Mouse (Mus musculus): ENCODE data around the gene Alox5.

The Alox5 gene

DNA sequence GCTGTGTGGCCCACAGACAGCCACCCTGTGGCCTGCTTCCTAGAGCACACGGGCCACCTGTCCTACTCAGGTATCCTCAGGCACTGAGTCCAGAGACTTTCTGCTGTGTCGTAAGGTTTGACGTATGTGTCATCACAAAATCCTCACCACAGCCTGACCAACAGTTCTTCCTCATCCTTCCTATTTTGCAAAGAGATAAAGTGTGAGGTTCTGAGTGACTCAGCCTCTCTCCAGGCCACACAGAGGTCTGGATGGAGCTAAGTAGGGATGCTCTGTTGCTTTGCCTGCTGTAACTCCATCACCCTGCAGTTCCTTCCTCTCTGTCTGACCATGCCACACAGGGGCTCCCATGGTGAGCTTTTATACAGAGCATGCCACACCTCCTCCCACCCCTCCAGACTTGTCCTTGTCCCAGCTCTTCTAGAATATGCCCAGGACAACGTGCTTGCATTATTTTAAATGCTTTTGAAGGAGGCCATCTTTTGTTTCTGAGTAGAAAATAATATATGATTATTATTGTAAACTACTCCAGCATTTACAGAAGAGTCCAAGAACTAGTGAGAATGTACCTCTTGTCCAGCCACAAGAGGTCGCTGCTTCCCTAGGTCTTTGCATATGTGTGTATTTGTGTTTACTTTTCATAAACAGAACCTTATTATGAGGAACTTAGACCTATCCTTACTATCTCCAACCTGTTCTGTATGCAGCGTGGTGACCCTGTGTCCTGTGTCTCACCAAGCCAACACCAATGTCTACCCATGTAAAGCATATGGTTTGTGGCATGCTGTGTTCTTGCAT lies 43.3 kb downstream of the Alox5 start:
- DNase-seq: no peak

DNA sequence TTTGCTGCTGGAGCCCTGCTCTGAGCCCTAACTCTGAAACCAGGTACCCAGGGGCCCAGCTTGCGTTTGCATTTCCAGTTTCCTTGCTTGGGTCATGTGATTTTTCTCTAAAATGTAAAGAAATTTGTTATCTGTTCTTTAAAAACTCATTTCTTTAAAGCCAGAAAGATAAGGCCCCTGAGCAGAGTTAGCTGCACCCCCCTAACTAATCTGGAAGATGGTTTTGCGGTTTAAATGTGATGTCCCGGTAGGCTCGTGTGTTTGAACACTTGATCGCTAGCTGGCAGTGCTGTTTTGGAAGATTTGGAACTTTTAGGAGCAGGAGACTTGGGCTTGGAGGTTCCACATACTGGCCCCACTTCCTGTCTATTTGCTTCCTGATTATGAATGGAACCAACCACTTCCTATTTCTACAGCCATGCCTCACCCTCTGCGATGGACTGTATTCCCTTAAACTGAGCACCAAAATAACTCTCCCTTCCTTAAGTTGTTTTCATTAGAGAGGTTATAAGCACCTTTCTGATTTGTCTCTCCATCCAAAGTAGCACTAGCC lies 44.9 kb downstream of the Alox5 start:
- DNase-seq: no peak

DNA sequence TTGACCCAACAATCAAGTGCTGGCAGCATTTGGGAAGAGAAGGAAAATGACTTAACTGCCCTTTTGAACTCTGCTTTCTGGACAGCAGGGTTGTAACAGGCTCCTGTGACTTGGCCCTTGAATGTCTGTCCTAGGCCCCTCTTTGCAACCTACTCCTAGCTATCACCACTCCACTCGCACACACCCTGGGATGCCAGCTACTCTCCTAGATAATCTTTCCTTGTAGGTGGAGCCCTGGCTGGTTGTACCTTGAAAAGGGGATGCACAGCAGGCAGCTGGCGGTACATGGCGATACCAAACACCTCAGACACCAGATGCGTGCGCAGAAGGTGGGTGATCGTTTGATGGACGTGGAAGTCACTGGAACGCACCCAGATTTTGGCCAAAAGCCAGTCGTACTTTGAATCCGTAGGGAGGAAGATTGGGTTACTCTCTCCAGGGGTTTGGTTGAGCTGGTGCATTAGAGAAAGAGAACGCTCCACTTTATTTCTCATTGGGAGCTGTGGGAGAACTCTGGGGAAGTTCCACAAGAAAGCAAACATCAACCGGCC lies 45.8 kb downstream of the Alox5 start:
- no peak for DNase-seq

DNA sequence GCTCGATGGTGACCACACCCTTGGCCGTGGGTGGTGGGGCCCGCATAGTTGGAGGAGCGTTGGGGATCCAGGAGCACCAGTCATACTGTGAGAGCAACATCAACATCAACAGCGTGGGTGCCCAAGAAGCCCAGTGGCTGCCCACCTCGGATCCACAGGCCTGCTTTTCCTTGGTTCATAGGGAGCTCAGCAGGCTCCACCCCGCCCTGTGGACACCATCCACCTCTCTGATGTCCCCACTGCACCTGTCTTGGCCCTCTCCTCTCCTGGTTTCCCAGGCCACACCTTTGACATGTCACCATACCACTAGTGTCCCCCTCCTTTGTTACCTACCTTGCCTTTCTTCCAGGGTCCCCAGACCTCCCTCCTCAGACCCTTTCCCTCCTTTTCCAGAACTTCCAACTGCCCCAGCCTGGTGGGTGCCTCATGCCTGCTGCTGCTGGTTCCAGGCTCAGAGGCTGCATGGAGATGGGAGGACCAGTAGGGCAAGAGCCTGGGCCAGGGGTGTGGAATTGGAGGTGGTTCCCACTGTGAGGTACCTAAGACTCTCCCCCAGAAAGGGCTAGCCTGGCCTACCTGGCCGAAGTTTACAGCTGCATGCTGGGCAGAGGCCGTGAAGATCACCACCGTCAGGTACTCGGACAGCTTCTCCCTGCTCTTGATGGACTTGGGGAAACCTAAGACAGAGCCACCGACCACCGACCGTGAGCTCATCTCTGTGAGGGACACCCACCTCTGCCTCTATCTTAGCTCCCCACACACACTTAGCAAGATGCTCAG lies 48.2 kb downstream of the Alox5 start:
- DNase-seq: no peak

DNA sequence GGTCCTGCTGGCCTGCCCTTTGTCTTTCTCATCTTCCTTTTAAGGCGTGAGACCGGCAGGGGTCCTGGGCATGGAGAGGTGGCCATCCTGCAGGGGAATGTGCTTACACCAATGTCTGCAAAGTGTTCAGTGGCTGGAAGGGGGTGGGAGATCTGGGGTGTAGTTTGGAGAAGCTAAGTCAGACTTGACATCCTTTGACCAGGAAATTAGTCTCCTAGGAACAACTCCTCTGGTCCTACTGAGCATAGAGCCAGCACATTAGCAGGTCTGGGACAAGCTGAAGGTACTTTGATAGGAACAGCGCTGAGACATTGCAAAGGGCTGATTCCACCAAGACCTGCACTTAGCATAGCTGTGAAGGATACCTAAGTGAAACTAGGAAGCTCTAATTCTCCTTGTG lies 49.3 kb downstream of the Alox5 start:
- DNase-seq: no peak

DNA sequence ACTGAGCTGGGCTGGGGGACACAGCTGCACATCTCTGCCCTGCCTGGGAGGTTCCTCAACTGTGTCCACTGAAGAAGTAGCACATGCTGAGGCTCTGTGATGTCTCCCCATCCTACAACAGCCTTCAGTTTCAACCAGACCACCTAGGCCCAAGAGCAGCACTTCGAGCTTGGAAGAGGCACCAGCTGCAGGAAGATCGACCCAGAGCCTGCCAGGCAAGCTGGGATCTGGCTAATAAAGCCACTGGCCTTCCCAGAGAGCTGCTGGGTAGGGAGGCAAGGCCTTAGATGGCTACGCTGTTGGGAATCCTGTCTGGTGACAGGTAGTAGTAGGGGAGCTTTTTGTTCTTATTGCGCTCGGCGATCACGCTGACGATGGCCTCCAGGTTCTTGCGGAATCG lies 50.5 kb downstream of the Alox5 start:
- no peak for DNase-seq

DNA sequence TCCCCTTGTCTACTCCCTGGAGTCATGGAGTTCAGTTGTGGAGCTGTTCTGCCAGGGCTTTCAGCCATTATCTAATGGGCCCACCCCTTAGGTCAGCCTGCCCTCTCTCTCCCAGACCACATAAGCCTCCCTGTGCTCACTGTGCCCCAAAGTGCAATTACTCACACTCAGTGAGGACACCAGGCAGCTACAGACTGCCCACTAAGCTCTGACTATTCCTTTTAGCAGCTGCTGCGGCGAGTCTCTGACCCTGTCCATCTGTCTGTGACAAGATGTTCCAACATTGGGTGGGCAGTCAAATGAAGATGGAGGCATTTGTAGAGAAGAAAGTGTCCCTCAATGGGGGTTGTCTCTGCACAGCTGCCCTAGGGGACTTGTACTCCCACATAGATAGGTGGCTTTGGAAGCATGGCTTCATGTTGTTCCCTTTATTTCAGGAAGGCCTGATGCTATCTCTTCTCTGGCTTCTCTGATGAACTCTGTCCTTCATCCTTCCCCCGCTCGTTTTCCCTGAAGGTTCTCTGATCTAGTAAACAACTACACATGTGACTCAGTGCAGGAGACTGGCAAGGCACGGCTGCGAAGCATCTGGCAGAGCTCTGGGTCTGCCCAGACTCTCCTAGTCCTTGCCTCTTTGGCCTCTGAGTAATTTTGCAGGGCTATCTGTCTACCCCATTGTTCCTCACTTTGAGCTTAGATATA lies 52.9 kb downstream of the Alox5 start:
- DNase-seq: no peak

DNA sequence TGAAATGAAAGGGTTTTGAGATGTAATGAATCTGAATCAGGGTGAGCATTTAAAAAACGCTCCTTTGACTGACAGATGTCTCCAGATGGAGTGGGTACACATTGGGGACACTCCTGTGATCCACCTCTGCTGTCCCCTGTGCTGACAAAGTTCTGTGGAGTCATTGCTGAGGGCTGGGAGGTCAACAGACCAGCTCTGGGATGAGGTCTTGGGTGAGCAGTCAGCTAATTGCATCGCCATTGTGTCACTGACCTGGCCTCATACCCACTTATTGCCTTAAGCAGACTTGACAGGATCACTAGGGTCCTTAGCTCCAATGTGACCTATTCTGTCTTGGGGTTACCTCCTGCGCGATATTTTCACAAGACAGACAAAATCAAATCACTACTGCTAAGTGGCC lies 53.8 kb downstream of the Alox5 start:
- no peak for DNase-seq

DNA sequence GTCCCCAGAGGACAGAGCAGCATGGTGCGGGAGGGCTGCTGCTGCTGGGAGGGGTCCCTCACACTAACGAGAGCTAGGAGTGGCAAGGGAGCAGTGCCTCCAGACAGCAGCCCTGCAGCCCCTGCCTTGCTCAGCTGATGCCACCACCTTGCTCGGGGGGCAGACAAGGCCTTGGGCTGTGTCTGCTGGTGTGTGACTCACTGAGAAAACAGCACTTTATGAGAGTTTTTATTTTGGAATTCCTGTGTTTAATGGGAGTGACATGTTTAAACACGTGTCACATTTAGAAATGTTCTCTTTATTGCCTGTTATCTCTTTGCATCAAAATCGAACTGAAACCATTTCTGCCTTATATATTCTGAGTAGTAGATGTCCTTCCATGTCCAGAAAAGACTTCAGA lies 54.3 kb downstream of the Alox5 start:
- no peak for DNase-seq

DNA sequence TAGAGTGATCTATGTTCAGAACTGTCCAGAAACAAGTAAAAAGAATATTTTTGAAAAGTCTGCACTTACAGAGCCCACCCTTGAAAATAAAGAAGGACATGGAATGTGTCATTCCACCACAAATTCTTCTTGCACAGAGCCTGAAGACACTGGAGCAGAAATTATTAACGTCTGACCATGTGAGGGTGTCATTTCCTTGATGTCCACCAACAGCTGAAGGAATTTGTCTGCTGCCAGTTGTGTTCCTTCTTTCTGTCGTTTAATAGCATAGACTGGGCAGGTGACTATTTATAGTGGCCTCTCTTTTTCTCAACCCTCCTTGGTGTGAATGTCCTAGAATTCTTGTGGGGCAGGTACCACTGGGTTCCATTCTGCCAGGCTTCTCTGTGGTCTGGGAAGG lies 54.8 kb downstream of the Alox5 start:
- no peak for DNase-seq

DNA sequence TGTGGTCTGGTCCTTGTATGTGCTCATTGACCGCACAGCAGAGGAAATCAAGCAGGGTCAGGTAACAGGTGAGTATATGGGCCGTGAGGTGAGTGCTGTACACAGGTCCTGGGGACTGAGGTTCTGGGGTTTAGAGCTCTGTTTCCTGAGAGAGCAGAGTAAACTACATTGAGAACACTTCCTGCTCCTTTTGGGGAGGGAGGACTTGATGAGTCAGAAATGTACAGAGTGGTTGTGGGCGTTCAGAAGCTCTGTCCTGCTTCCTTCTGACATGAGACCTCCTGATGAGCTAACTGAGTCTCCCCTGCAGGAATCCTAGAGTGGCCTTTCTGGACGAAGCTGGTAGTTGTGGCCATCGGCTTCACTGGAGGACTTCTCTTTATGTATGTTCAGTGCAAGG lies 55.3 kb downstream of the Alox5 start:
- no peak for DNase-seq

DNA sequence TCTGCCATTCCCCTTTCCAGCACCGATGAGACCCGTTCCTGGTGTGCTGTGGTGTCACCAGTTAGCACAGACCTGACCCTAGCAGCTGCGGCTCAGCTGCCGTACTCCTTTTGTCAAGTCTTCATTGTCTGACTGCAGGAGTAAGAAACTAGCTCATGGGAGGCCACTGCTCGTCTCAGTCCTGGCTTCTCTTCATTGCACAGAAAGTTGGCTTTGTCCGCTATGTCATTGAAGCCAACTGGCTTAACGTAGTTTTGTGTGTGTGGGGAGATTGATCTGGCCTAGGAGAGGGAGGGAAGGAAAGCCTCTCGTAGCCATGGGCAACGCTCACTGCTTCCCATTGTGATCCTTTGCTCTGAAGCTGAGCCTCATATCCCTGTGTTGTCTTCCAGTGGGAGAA lies 55.7 kb downstream of the Alox5 start:
- no peak for DNase-seq

DNA sequence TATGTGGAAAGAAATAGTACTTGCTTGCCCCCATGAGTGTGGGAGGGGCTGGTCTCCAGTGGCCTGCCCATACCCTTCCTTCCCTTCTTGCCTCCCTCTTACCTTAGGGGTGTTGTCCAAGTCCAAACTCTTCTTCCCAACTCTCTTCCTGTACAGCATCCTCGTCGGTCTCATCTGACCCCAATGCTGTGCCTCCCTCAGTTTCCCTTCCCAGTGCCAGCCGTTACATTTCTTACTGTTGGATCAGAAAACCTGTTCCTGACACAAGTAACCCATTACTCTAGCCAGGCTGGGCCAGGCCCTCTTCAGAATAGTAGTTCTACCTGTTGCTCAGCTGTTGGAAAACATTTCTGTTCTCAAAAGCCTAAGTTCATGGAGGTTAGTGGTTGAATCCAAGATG lies 58.6 kb downstream of the Alox5 start:
- DNase-seq: no peak

DNA sequence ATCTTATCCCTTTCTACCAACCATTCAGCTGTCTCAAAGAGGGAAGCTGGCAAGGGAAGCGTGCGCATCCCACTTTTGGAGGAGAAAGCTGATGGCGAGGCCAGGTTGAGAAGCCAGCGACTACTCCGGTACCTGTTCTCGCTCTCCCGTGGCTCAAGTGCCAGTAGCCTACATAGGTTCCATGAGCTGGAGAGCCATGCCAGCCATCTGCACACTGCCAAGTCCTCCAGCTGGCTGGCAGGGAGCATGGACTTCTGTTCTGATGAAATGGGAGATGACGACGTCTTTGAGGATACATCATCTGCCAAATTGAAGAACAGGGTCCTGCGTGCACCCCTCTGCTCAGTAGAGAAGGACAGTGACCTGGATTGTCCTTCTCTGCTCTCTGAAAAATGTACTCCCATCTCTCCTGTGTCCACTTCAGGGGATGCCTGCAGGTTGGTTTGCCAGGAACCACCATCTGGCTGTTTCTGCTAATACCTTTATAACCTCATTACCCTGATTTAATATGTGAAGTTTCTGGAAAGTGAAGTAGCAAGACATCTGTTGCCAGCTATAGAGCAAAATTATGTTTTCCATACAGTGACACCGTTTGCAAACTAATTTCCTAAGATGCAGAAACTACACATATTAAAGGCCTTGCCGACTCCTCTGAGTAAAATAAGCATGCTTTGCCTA lies 59.1 kb downstream of the Alox5 start:
- DNase-seq: no peak

DNA sequence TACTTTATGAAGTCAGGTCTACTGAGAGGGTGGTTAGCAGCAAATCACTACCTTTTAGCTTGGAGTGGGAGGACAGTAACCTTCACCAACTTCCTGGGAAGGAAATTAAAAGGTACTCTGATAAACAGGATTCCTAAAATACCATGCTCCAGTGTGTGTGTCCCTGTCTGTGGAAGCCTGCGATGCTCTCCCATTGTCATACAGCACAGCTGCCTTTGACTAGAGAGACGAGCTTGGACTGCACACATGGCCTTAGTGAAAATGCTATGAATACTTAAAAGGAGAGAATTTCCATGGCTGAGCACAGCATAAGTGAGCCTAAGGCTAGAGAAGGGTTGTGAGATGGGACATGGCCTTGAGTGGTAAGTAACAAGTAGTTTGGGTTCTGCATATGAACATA lies 62.8 kb downstream of the Alox5 start:
- no peak for DNase-seq

DNA sequence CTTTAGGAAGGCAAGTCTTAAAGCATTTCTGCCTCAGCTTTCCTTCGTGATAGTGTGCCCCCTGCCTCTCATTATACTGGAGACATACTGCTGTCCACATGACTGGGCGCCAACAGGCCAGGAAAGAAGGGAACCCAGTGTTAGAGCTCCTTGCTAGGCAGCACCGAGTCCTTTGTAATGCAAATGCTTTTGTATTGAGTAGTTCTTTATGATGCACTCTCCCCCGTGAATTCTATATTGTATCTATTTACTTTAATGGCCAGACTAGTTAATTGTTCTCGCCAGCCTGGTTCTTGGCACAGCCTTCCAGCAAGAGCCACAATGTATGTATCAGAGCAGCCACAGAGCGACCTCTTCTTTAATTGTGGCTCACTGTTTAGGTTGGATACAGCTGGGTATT lies 63.4 kb downstream of the Alox5 start:
- no peak for DNase-seq

DNA sequence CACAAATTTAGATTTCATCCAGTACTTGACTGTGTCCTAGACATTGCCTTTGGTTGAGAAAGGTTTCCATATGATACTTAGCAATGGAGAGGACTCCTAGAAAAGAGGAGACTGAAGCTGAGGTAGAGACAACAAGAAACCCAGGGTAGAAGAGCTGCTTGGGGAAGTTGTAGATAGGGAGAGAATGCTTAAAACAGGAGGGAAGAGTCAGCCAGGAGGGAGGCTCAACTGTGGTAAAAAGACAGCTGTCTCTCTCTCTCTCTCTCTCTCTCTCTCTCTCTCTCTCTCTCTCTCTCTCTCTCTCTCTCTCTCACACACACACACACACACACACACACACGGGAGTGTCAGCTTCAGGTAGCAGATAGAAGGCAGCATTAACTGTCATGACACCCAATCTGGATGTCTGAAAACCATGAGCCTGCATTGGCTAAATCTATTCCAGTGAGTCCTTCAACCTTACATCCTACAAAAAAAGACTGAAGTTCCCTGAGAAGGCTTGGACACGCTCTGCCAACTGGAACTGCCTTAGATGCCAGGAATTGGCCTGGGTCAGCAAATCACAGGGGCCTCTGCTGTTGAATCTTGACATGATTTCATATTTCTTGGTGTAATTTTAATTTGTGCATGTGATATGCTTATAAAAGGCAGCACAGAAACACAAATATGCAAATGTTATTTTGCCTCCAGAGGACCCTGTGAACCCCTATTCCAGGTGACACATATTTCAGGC lies 65.9 kb downstream of the Alox5 start:
- DNase-seq: no peak

DNA sequence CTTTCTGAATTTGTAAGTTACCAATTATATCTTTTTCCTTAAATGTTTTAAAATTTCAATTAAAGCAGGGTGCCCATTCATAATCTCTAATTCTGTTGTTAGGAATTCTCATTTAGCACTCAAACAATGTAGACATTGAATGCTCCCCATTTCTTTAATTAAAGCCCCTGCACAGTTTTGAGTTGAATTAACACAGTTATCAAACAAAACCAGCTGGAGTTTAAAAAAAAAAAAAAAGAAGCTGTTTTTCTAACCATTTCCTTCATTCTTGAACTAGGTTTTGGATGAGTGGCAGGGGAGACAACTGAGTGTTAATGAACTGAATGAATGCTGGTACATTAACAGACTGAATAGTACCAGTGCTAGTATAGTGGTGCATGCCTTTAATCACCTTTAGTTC lies 71.5 kb downstream of the Alox5 start:
- no peak for DNase-seq

DNA sequence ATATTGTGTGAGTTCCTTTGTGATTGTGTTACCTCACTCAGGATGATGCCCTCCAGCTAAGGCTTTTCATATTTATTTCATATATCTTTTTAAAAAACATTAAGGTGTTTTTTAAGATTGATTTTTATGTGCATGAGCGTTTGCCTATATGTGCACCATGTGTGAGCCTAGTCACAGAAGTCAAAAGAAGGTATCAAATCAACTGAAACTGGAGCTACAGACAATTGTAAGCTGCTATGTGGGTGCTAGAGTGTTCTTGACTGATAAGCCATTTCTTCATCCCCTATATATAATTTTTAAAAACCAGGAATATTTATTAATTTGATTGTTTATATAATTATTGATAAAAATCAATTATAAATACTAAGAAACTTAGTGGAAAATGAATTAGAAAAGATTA lies 72.9 kb downstream of the Alox5 start:
- DNase-seq: no peak

DNA sequence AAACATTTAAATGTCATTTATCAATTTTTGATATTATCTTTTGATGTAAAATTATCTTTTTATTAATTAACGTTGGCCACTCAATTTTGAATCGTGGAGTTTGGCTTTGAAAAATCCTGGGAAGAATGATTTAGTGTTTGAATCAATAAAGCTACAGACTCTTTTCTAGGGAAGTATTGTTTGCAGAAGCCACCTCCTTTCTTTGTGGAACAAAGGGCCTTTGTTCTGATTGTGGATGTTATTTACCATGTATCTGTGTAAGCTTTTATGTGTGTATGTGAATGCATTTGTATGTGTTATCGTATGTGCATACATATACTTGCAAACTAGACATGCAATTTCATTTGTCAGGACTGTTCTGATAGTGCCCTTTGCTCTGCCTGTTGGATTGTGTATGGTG lies 74.5 kb downstream of the Alox5 start:
- no peak for DNase-seq

DNA sequence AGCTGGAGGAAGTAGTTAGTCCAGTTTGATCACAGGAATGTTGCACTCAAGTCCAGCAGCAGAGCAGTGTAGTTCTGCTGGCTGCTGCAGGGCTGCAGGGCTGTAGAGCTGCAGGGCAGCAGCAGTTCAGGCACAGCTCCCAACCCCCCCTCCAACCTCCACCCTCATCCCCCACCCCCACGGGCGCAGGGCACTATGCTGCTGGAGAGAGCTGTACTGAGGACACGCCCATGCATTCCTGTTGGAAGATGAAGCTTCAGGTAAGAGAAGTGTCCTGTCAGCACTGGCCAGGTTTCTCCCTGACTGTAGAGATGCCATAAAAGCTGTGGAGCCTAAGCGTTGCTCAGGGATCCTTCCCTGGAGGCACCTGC lies 74.9 kb downstream of the Alox5 start:
- DNase-seq: no peak

All from thymus, postnatal 36 days (tissue).